Mouse (Mus musculus) cortical plate, adult 2 months (tissue): ENCODE measurements at regions not wholly inside any gene's neighbourhood (a gene's known extent, or its start where the extent isn't known, plus 50 kb on each side); places are given as distances from the start of the nearest gene placed in this dataset.

Experiments used
- CTCF ChIP-seq: fragments of 200-500 bp; IDR thresholded peaks from 2 replicates; pipeline ENCODE4 v1.5.1; 2011; ENCODE audit warnings: mild to moderate bottlenecking, control low read depth, low read length; ENCODE audit not compliant: insufficient read depth; ENCODE audit errors: extremely low read depth
- POLR2A ChIP-seq: fragments of 200-500 bp; IDR thresholded peaks from 2 replicates; pipeline ENCODE4 v1.6.1; 2011; ENCODE audit warnings: mild to moderate bottlenecking, low read length, control low read depth; ENCODE audit not compliant: insufficient read depth; ENCODE audit errors: extremely low read depth

DNA sequence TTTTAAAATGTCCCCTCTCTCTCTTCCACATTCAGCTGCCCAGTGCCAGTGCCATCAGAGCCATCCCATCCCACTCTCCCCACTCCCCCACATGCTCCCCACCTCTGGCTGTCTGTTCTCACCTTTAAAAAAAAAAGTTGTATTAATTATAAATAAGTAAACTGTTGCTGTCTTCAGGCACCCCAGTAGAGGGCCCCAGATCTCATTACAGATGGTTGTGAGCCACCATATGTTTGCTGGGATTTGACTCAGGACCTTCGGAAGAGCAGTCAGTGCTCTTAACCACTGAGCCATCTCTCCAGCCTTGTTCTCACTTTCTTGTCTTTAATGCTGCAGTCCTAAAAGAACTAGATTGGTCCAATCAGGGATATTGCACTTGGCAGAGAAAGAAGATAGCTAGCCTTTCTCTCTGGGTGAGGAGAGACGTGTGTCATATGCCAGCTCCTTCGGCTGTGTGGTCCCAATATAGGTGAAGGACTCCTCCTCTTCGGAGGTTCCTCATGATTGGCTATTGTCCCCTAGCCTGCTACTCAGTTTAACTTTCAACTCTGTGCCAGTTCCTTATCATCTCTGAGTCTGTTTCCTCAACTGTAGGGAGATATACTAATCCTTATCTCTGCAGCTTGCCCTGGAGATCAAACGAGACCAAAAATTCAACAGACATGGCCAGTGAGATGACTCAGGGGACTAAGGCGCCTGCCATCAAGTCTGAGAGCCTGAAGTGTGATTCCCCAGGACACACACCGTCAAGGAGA is 66.8 kb upstream of the Usp24 start:
- no peak for TF ChIP-seq POLR2A
- TF ChIP-seq CTCF = no peak
